Mouse (Mus musculus) kidney, embryonic 15.5 days (tissue): ENCODE measurements around the gene Tdgf1. TPM values are rescaled to one million over a fixed set of nuclear protein-coding genes. Genes with fewer than 3 reads are reported as not detected.

Experiments
- ATAC-seq: fragments of 200-750 bp; cut with Nextera tagmentation; replicated peaks from 2 replicates; pipeline ENCODE4 v1.8.0; 2017; ENCODE audit warnings: moderate TSS enrichment; ENCODE audit not compliant: low FRiP score
- H3K27ac ChIP-seq: fragments of 300-500 bp; sonication (generic); 2 replicates; pipeline ENCODE4 v1.5.1; 2015; ENCODE audit warnings: mild to moderate bottlenecking, inconsistent platforms
- H3K27me3 ChIP-seq: fragments of 300-500 bp; sonication (generic); 2 replicates; pipeline ENCODE4 v1.6.1; 2015; ENCODE audit warnings: inconsistent platforms
- H3K36me3 ChIP-seq: fragments of 300-500 bp; sonication (generic); 2 replicates; pipeline ENCODE4 v1.6.1; 2015; ENCODE audit warnings: inconsistent platforms
- H3K4me1 ChIP-seq: fragments of 300-500 bp; sonication (generic); 2 replicates; pipeline ENCODE4 v1.6.1; 2015; ENCODE audit warnings: inconsistent platforms
- H3K4me2 ChIP-seq: fragments of 300-500 bp; sonication (generic); 2 replicates; pipeline ENCODE4 v1.6.1; 2015; ENCODE audit warnings: moderate library complexity, mild to moderate bottlenecking, inconsistent platforms
- H3K4me3 ChIP-seq: fragments of 300-500 bp; sonication (generic); replicated peaks from 2 replicates; pipeline ENCODE4 v1.5.1; 2015; ENCODE audit warnings: mild to moderate bottlenecking, inconsistent platforms
- H3K9ac ChIP-seq: fragments of 300-500 bp; sonication (generic); 2 replicates; pipeline ENCODE4 v1.6.1; 2015; ENCODE audit warnings: mild to moderate bottlenecking, inconsistent platforms
- H3K9me3 ChIP-seq: fragments of 300-500 bp; sonication (generic); replicated peaks from 2 replicates; pipeline ENCODE4 v1.6.1; 2016; ENCODE audit warnings: inconsistent platforms
- WGBS: fragments of 180-500 bp; shearing (Covaris S2); methylation state at CpG from one replicate; pipeline ENCODE4 v1.1.7; 2015; ENCODE audit warnings: mixed read lengths; 5-methylcytosine and 5-hydroxymethylcytosine counted together
- polyA plus RNA-seq: library from polyadenylated mRNA; unstranded; fragments of >200 nt; fragmentation: Nextera tagmentation; extraction: Ambion mirVana; gene quantifications from 2 replicates; pipeline ENCODE4 v1.2.1, GENCODE M21; 2015

The Tdgf1 gene
- not detected in 2 replicates for polyA plus RNA-seq

DNA sequence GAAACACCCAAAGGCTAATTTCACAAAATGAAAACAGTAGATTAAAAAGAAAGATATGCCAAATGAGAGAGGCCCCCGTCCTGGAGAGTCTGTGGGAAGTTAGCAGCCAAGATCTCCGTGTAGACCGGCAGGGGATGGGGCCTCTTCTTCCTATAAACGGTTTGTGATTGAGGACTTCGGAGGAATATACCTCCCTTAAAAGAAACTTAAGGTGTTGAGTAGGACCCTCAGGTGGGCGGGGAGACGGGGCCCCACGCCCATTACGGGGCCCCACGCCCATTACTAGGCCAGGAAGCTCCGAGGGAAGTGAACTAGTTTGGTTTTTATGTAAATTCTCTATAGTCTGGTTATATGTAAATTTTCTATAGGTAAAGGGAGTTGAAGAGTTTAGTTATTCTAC, at the start of gene Tdgf1:
TSS of gene Tdgf1 (minus strand) at position 233 of the 400 bp plus-strand sequence.
- 13% methylated on average over 11 of the region's 11 CpGs for WGBS
- no peak within 1 kb of the TSS for H3K27ac ChIP-seq

DNA sequence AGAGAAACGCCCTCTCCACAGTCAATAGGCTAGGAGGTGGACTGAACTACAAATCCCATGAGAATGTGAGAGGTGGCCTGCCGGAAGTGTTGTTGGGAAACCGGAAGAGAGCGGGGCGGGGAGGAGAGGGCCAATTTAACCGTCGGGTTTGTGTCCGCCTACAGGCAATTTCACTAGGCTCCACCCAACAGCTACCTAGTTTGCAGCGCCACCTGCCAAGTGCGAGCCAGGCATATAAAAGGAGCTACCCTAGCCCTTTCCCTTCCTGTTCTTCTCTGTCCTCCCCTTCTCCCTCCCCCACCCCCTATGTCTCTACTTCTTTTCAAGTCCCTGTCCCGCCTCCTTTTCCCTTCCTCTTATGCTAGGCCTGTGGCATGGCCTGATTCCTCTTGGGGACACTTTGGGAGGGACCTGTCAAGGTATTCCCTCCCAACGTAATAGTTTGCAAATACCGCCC, 48.8 kb upstream of the Tdgf1 start:
- 0 out of 2 replicates have a peak overlapping the region, but pooled peaks have one; percentile 28 for H3K9ac ChIP-seq

More for the DNA sequence above, at the start of gene Tdgf1:
- Histone ChIP-seq H3K36me3 (no peaks in the 10 kb centered on the region), H3K4me3 (peak within 1 kb of the TSS; percentile 10; the same call in 1 of the 2 replicates), H3K4me2 (peak within 1 kb of the TSS; percentile 14; the same call in 1 of the 2 replicates), H3K9ac (no peak within 1 kb of the TSS), H3K9me3 (no peaks in the 10 kb centered on the region), H3K4me1 (peaks cover 13% of the 10 kb centered on the region), H3K27me3 (peaks cover 52% of the 10 kb centered on the region)
- no peak for ATAC-seq

DNA sequence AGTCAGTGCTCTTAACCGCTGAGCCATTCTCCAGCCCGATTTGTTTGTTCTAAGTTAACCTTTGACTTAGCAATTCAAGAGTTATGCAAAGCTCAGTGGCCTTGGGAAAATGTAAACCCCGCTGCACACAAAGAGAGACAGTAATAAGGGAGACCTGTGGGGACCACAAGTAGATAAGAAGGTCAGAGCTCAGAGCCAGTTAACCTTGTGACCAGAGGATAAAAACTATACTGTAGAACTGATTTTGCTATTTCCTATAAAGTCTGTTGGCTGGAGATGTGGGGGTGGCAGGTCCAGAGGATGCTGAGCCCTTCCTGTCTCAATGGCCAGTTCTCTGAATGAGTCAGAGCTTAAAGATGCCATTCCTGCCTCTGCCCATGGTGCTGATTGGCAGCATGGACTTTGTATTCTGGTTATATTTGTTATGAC, 47.3 kb upstream of the Tdgf1 start:
- H3K27ac ChIP-seq: no peak overlapping the region
- ATAC-seq: no peak

More for the DNA sequence above, 48.8 kb upstream of the Tdgf1 start:
- H3K4me3 ChIP-seq: peak overlapping the region; percentile 48
- 0 out of 2 replicates have a peak, but pooled peaks cover 4% of the 10 kb centered on the region for H3K4me1 ChIP-seq
- H3K27me3 ChIP-seq: no peaks in the 10 kb centered on the region
- 8% methylated on average over 13 of the region's 13 CpGs for WGBS
- H3K9me3 ChIP-seq: no peaks in the 10 kb centered on the region
- H3K36me3 ChIP-seq: no peaks in the 10 kb centered on the region
- H3K27ac ChIP-seq: peak overlapping the region; percentile 61; the same call in 1 of the 2 replicates
- peak; percentile 89 for ATAC-seq
- peak overlapping the region; percentile 61 for H3K4me2 ChIP-seq

DNA sequence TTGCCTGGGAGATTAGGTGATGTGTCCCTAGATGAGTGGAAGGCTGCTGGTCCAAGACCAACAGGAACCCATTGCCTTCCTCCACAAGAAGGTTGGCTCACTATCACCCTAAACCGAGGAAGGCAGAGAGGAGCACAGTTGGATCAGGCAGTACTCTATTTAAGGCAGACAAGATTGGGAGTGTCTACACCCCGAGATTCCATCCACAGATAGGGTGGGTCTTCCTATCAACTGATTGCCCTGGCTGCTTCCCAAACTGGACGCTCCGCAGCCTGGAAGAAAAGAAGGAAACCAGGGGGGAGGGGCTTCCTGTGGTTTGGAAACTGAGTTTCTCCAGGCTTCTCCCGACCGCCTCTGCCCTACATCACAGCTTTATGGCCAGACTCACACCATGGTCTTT, 44.2 kb upstream of the Tdgf1 start, which contains the start of gene Rtp3:
TSS of gene Rtp3 (minus strand) at position 380 of the 400 bp plus-strand sequence.
- H3K36me3 ChIP-seq: no peaks in the 10 kb centered on the region
- H3K27ac ChIP-seq: no peak within 1 kb of the TSS
- no peaks in the 10 kb centered on the region for H3K9me3 ChIP-seq
- no peak within 1 kb of the TSS for H3K4me2 ChIP-seq
- H3K4me1 ChIP-seq: 0 out of 2 replicates have a peak, but pooled peaks cover 4% of the 10 kb centered on the region
- WGBS: 59% methylated on average over 6 of the region's 6 CpGs
- no peak within 1 kb of the TSS for H3K9ac ChIP-seq
- ATAC-seq: no peak
- H3K27me3 ChIP-seq: no peaks in the 10 kb centered on the region
- H3K4me3 ChIP-seq: no peak within 1 kb of the TSS

More for the DNA sequence above, 47.3 kb upstream of the Tdgf1 start:
- Histone ChIP-seq H3K4me3 (no peak overlapping the region), H3K27me3 (no peaks in the 10 kb centered on the region), H3K36me3 (no peaks in the 10 kb centered on the region), H3K4me2 (no peak overlapping the region), H3K4me1 (0 out of 2 replicates have a peak, but pooled peaks cover 4% of the 10 kb centered on the region), H3K9ac (no peak overlapping the region), H3K9me3 (no peaks in the 10 kb centered on the region)
- 30% methylated on average over 3 of the region's 3 CpGs for WGBS

DNA sequence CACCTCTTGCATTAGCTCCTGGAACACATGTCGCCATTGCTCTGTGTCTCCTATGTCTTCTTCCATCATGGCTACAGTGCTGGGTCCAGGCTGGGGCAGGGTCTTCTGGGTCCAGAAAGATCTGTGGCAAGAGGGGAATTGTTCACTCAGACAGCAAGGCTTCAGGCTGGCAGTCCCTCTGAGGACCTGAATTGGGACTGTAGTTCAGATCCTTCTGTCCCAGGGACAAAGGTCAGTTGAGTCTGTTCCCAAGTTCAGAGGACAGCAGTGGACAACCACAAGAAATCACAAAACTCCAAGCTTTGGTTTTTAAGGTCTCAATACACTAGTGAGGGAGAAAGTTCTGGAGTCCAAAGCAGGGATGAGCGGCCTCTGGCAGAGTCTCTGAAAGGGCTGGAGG, 43.6 kb upstream of the Tdgf1 start:
- Histone ChIP-seq H3K9me3 (no peaks in the 10 kb centered on the region), H3K4me1 (no peaks in the 10 kb centered on the region), H3K27ac (no peak overlapping the region), H3K27me3 (no peaks in the 10 kb centered on the region), H3K36me3 (no peaks in the 10 kb centered on the region), H3K4me3 (no peak overlapping the region), H3K4me2 (no peak overlapping the region), H3K9ac (no peak overlapping the region)
- no peak for ATAC-seq
- 91% methylated on average over 2 of the region's 2 CpGs for WGBS

DNA sequence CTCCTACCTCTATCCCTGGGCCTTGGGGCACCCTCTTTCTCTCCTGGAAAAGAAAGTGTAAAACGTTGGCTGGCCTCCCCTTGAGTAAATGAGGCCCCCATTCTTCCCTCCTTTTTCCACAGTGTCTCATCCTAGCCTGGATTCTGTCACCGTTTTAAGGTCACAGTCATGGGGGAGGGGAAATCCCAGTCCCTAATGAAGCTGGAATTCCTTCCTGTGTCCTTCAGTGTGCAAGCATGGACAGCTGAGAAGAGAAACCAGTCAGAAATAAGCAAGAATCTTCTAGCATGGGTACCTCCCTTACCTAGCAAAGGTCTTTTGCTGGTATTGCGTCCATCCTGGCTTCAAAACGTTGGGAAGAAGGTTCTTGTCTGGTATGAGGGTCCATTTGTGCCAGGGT, 43.2 kb upstream of the Tdgf1 start:
- no peaks in the 10 kb centered on the region for H3K36me3 ChIP-seq
- no peak overlapping the region for H3K27ac ChIP-seq
- H3K4me3 ChIP-seq: no peak overlapping the region
- H3K9me3 ChIP-seq: no peaks in the 10 kb centered on the region
- 55% methylated on average over 4 of the region's 4 CpGs for WGBS
- no peak overlapping the region for H3K4me2 ChIP-seq
- no peak overlapping the region for H3K9ac ChIP-seq
- no peaks in the 10 kb centered on the region for H3K27me3 ChIP-seq
- no peak for ATAC-seq
- H3K4me1 ChIP-seq: no peaks in the 10 kb centered on the region

DNA sequence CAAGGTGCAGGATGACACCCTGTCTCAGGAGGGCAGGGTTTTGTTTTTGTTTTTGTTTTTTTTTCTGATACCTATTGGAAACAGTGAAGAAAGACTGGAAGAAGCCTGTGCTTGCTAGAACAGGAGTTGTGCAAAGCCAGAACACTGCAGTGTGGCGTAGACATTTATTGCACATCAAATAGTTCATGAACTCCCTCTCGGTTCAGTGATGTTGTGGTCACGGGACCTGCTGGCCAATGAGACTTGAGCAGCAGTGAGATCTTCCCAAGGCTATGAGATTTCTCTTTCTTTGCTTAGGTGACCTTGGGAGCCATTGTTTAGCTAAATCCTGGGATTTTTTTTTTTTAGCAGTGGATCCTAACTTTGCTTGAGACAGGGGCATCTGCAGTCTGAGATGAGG, 42.1 kb upstream of the Tdgf1 start:
- Histone ChIP-seq H3K27ac (no peak overlapping the region), H3K9ac (no peak overlapping the region), H3K4me2 (no peak overlapping the region), H3K9me3 (no peaks in the 10 kb centered on the region), H3K27me3 (no peaks in the 10 kb centered on the region), H3K4me1 (no peaks in the 10 kb centered on the region), H3K36me3 (no peaks in the 10 kb centered on the region), H3K4me3 (no peak overlapping the region)
- 63% methylated on average over 3 of the region's 3 CpGs for WGBS
- ATAC-seq: no peak

DNA sequence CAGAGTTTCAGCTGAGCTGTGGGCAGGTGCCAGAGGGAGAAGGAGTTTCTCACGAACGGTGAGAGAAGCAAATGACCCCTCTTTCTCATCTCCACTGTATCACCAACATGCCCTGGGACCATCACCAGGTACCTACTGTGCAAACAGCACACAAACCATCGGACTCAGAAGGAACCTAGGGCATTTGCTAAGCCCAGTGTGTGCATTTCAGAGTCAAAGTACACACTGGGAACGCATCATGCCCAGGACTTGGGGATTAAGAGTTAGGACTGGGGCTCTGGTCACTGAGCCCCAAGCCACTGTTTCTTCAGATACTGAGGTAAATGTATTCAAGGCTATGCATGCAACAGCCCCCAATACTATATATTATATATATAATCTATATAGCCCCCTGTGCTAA, 41.4 kb upstream of the Tdgf1 start:
- no peaks in the 10 kb centered on the region for H3K36me3 ChIP-seq
- no peak overlapping the region for H3K27ac ChIP-seq
- H3K4me2 ChIP-seq: no peak overlapping the region
- H3K9ac ChIP-seq: no peak overlapping the region
- H3K4me3 ChIP-seq: no peak overlapping the region
- ATAC-seq: no peak
- no peaks in the 10 kb centered on the region for H3K4me1 ChIP-seq
- H3K9me3 ChIP-seq: no peaks in the 10 kb centered on the region
- 83% methylated on average over 4 of the region's 4 CpGs for WGBS
- H3K27me3 ChIP-seq: no peaks in the 10 kb centered on the region

DNA sequence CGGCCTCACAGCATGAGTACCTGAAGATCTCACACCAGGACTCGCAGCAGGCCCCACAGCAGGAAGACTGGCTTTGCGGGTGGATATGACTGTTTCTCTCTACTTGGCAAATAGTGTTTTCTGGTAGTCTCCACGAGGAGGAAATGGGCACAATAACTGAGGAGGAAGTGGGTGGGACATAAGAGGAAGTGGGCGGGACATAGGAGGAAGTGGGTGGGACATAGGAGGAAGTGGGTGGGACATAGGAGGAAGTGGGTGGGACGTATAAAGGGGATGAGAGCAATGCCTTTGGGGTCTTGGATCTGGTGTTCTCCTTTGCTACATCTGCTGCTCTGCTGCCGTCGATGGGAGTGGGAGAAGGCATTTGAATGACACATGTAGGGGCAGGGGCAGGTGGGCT, 40.0 kb upstream of the Tdgf1 start:
- no peaks in the 10 kb centered on the region for H3K27me3 ChIP-seq
- ATAC-seq: no peak
- no peaks in the 10 kb centered on the region for H3K4me1 ChIP-seq
- H3K27ac ChIP-seq: no peak overlapping the region
- no peaks in the 10 kb centered on the region for H3K9me3 ChIP-seq
- H3K9ac ChIP-seq: no peak overlapping the region
- H3K36me3 ChIP-seq: no peaks in the 10 kb centered on the region
- WGBS: 88% methylated on average over 8 of the region's 8 CpGs
- H3K4me2 ChIP-seq: no peak overlapping the region
- no peak overlapping the region for H3K4me3 ChIP-seq

DNA sequence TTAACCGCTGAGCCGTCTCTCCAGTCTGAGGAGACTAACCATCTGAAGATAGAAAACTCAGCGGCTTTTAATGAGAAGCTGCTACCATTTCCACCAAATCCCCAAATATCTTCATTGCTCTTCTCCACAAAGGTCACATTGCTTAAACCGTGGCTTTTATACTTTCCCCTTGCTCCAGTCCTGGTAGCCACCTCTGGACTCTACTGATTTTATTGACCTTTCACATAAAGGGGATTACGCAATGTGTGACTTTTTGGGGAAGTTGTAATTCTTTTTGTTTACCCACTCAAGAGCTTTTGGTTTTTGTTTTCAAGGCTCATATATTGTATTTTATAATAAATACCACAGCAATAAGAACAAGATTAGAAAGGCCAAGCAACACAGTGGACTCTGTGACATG, 39.6 kb upstream of the Tdgf1 start:
- no peak overlapping the region for H3K4me2 ChIP-seq
- H3K4me3 ChIP-seq: no peak overlapping the region
- 90% methylated on average over 5 of the region's 5 CpGs for WGBS
- H3K4me1 ChIP-seq: no peaks in the 10 kb centered on the region
- no peaks in the 10 kb centered on the region for H3K9me3 ChIP-seq
- no peak overlapping the region for H3K27ac ChIP-seq
- no peaks in the 10 kb centered on the region for H3K36me3 ChIP-seq
- H3K27me3 ChIP-seq: no peaks in the 10 kb centered on the region
- no peak for ATAC-seq
- no peak overlapping the region for H3K9ac ChIP-seq

DNA sequence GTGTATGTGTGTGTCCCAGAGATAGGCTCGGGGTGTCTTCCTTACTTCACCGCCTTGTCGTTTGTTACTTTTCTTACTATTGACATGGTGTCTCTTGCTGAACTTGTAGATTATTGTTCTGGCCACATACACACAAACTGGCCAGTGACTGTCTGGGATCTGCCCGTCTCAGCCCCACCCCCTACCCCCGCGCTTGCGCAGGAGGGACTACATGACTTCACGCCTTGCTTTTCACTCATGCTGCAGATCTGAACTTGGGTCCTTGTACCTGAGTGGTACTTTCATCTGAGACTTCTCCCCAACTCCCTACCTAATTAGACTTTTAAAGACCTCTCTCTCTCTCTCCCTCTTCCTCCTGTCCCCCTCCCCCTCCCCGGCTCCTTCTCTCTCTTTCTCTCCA, 38.1 kb upstream of the Tdgf1 start:
- Histone ChIP-seq H3K27me3 (no peaks in the 10 kb centered on the region), H3K27ac (no peak overlapping the region), H3K4me2 (no peak overlapping the region), H3K4me3 (no peak overlapping the region), H3K9ac (no peak overlapping the region), H3K36me3 (no peaks in the 10 kb centered on the region), H3K4me1 (no peaks in the 10 kb centered on the region), H3K9me3 (no peaks in the 10 kb centered on the region)
- ATAC-seq: no peak
- WGBS: 88% methylated on average over 9 of the region's 9 CpGs

DNA sequence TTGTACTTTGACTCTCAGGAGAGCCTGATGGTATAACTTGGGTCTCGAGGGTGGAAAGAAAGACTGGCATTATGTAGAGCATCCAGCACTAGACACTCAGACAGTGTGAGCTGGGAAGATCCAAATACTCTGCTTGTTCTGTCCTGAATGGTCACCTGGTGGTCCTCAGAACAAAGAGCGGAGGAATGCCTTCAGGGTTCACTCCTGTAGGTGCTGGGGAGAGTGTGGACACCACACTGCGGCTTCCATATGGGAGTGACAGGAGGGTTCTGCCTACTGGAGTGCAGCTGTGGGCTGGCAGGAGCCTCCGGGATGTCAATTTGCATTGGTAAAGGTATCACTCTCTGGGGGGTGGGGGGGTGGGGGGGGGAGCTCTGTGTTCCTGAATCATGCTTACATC, 36.4 kb upstream of the Tdgf1 start:
- no peak overlapping the region for H3K4me2 ChIP-seq
- no peaks in the 10 kb centered on the region for H3K36me3 ChIP-seq
- no peak overlapping the region for H3K4me3 ChIP-seq
- H3K27ac ChIP-seq: no peak overlapping the region
- H3K9ac ChIP-seq: no peak overlapping the region
- H3K27me3 ChIP-seq: no peaks in the 10 kb centered on the region
- ATAC-seq: no peak
- no peaks in the 10 kb centered on the region for H3K4me1 ChIP-seq
- 72% methylated on average over 4 of the region's 4 CpGs for WGBS
- H3K9me3 ChIP-seq: no peaks in the 10 kb centered on the region

DNA sequence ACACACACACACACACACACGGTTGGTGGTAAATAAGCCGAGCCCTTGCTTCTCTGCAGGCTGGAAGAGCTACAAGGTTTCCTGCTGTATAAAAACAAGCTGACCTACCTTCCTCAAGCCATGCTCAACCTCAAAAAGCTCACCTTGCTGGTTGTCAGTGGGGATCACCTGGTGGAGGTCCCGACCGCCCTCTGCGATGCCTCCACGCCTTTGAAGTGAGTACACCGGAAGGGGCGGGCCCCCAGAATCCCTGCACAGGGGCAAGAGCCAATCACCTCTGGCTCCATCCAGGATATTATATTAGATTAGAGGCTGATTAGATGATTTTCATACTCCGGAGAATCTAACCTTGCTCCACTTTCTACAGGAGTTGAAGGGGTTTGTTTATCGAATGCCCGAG, 33.5 kb upstream of the Tdgf1 start:
- H3K4me2 ChIP-seq: no peak overlapping the region
- H3K27ac ChIP-seq: no peak overlapping the region
- no peaks in the 10 kb centered on the region for H3K27me3 ChIP-seq
- H3K36me3 ChIP-seq: no peaks in the 10 kb centered on the region
- no peaks in the 10 kb centered on the region for H3K4me1 ChIP-seq
- 94% methylated on average over 11 of the region's 11 CpGs for WGBS
- ATAC-seq: no peak
- no peak overlapping the region for H3K9ac ChIP-seq
- H3K4me3 ChIP-seq: no peak overlapping the region
- no peaks in the 10 kb centered on the region for H3K9me3 ChIP-seq
